Mouse (Mus musculus) megakaryocyte, embryonic 14.5 days (primary cell): ENCODE results near the gene Nsun7. TPM values are rescaled to one million over a fixed set of nuclear protein-coding genes. Genes with fewer than 3 reads are reported as not detected.
A peak's percentile ranks its signal among the peaks of the same experiment; 100 is the strongest.

ENCODE experiments used
- H3K27me3 ChIP-seq: replicated peaks from 2 replicates; pipeline ENCODE3; 2012; ENCODE audit warnings: inconsistent platforms
- H3K36me3 ChIP-seq: replicated peaks from 2 replicates; pipeline ENCODE3; 2012; ENCODE audit warnings: low read length, inconsistent platforms, mixed read lengths
- H3K4me1 ChIP-seq: 2 replicates; pipeline ENCODE4 v1.6.1; 2012; ENCODE audit warnings: inconsistent platforms
- H3K4me3 ChIP-seq: replicated peaks from 2 replicates; pipeline ENCODE3; 2012; ENCODE audit warnings: moderate library complexity, mild to moderate bottlenecking, inconsistent platforms
- H3K9me3 ChIP-seq: 2 replicates; pipeline ENCODE4 v1.6.1; 2012; ENCODE audit warnings: inconsistent platforms
- FLI1 ChIP-seq: IDR thresholded peaks from 2 replicates; pipeline ENCODE4 v1.6.1; 2012; ENCODE audit warnings: low read length, inconsistent platforms, mixed read lengths
- GATA1 ChIP-seq: IDR thresholded peaks from 3 replicates; pipeline ENCODE4 v1.6.1; 2012; ENCODE audit warnings: mixed read lengths, low read length, inconsistent platforms, borderline replicate concordance
- polyA plus RNA-seq: library from polyadenylated mRNA; stranded (reverse); fragments of >175 nt; gene quantifications from 2 replicates; pipeline ENCODE4 v1.2.3, GENCODE M21; 2012; ENCODE audit warnings: low replicate concordance; ENCODE audit not compliant: insufficient read depth

Nsun7 gene
- polyA plus RNA-seq, 1 experiment, result not detected

DNA sequence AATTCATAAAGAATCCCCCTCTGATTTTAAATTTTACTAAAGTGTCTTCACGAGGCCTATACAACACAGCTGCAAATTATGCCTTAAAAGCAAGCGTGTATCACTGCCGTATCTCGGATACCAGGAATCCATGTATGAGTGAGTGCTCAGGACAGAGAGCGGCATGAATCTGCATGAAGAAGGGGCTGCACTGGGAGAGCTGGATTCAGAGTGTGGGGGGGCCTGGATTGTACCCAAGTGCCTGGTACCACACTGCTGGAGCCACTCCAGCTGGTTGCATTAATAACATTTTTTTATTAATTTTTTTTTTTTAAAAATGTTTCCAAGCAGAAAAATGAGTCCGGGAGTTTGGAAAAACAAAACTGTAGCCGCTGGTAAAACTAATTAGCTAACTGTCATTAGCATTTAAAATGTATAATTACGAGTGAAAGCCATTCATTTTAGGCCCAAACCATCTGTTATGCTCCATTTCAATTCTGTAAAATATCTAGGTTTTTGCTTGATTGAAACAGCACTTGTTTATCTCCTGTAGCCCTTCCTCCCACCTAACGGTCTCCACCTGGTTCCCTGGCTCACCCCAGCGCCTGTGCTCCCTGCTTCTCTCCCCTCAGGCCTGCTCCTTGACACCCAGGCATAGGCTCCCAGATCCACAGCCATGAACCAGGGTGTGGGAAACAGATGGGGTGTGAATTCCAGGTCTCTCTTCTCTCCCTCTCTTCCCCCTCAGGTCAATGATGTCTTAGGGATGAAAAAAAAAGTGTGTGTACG lies 44.8 kb downstream of the Nsun7 start:
- Histone ChIP-seq H3K4me3 (no peak overlapping the region), H3K27me3 (peaks cover 3% of the 10 kb centered on the region), H3K4me1 (peaks cover 4% of the 10 kb centered on the region; the same call in 1 of the 2 replicates), H3K36me3 (peaks cover 74% of the 10 kb centered on the region), H3K9me3 (no peaks in the 10 kb centered on the region)
- TF ChIP-seq FLI1 (no peak), GATA1 (no peak)

DNA sequence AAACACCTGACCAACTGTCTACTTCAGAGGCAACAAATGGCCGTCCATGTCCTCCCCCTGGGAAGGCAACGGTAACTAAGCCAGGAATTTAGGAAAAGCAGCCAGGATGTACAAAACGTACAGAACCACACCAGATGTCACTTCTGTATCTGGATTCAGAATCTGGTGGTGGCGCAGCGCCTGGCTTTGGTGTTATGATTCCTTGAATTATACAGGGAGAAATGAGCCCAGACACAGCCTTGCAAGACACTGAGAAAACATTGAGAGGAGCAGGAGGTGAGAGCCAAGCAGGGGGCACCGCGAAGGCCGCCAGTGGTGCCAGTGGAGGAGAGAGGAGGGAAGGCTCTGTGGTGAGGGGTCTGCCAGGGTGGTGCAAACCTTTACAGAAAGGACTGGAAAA lies 45.8 kb downstream of the Nsun7 start:
- Histone ChIP-seq H3K4me1 (peaks cover 4% of the 10 kb centered on the region; the same call in 1 of the 2 replicates), H3K4me3 (no peak overlapping the region), H3K27me3 (peaks cover 3% of the 10 kb centered on the region), H3K9me3 (no peaks in the 10 kb centered on the region), H3K36me3 (peaks cover 82% of the 10 kb centered on the region)
- TF ChIP-seq FLI1 (no peak), GATA1 (no peak)

DNA sequence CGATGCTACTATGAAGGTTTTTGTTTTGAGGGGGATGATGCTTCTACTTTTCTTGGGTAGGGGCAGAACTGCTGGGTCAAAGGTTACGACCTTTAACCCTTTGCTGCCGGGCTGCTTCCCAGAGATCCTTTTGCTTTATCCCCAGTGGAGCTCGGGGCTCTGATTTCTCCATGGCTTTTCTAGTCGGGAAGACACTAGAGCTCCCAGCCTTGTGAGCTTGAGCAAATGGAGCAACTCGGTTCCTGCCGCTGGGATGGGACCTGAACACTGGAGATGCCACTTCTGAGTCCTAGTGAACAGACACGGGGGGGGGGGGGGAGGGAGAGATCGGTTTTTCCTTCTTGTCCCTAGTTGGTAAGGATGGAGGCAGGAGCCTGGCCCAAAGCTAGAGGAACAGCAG lies 50.6 kb downstream of the Nsun7 start:
- no peaks in the 10 kb centered on the region for H3K9me3 ChIP-seq
- peaks cover 74% of the 10 kb centered on the region for H3K36me3 ChIP-seq
- peaks cover 3% of the 10 kb centered on the region for H3K27me3 ChIP-seq
- TF ChIP-seq FLI1, result no peak
- no peak for TF ChIP-seq GATA1
- H3K4me1 ChIP-seq, result peaks cover 35% of the 10 kb centered on the region
- H3K4me3 ChIP-seq, result no peak overlapping the region

DNA sequence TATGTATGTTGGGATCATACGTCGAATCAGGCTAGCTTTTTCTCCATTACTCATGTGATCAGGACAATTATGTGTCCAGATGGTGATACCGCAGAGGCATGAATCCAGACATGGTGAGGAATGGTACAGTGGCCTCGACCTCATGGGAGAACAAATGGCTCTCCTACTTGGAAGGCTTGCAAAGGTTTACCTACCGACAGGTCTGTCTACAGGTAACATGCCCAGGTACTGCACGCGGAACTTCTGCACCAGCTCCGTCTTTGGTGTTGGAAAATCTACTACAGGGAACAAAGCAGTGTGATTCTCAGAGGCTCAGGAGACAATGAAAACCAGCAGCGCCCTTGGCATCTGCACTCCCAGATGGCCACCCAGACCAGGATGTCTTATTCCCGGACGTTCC lies 51.1 kb downstream of the Nsun7 start:
- Histone ChIP-seq H3K36me3 (peaks cover 69% of the 10 kb centered on the region), H3K4me1 (peaks cover 39% of the 10 kb centered on the region)
- no peak for TF ChIP-seq FLI1
- no peak for TF ChIP-seq GATA1

DNA sequence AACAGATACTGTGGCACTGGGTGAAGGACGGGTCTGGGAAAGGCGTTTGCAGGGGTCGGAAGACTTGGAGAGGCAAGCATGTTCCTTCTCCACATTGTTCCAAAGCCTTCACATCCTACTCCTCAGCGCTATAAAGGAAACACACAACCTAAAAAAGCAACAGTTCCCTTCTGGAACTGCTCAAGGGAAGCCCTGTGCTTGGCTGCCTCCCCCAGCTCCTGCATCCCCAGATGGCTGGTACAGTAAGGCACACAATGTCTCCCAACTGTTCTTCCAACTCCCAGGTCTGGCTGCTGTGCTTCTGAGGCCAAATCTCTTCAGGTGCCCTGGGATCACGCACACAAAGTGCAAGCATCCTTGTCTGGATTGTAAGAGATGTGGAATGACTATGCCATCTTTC lies 56.1 kb downstream of the Nsun7 start:
- TF ChIP-seq FLI1 (no peak), GATA1 (no peak)
- Histone ChIP-seq H3K9me3 (no peaks in the 10 kb centered on the region), H3K4me3 (no peak overlapping the region), H3K36me3 (peaks cover 28% of the 10 kb centered on the region), H3K27me3 (no peaks in the 10 kb centered on the region), H3K4me1 (peaks cover 79% of the 10 kb centered on the region)

More for the DNA sequence above, 51.1 kb downstream of the Nsun7 start:
- Histone ChIP-seq H3K27me3 (peaks cover 3% of the 10 kb centered on the region), H3K4me3 (no peak overlapping the region), H3K9me3 (no peaks in the 10 kb centered on the region)

DNA sequence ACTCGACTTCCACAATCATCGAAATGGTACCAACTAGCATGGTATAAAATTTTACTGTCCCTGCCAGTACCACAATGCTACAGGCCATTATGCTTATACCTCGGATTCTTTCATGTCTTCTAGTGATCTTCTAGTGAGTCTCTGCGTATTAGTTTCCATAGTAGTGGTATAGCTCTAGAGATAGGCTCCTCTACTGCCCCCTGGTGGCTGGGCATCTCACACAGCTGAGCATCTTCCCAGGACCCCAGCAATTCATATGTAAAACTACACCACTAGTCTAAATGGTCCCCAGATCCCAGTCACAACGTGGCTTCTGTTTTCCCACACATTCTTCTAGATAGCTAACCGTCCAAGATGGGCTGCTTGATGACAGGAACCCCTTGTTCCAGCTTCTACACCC lies 59.6 kb downstream of the Nsun7 start:
- Histone ChIP-seq H3K4me3 (no peak overlapping the region), H3K4me1 (peaks cover 85% of the 10 kb centered on the region), H3K27me3 (no peaks in the 10 kb centered on the region), H3K36me3 (peaks cover 7% of the 10 kb centered on the region), H3K9me3 (no peaks in the 10 kb centered on the region)
- no peak for TF ChIP-seq FLI1
- TF ChIP-seq GATA1, result no peak

DNA sequence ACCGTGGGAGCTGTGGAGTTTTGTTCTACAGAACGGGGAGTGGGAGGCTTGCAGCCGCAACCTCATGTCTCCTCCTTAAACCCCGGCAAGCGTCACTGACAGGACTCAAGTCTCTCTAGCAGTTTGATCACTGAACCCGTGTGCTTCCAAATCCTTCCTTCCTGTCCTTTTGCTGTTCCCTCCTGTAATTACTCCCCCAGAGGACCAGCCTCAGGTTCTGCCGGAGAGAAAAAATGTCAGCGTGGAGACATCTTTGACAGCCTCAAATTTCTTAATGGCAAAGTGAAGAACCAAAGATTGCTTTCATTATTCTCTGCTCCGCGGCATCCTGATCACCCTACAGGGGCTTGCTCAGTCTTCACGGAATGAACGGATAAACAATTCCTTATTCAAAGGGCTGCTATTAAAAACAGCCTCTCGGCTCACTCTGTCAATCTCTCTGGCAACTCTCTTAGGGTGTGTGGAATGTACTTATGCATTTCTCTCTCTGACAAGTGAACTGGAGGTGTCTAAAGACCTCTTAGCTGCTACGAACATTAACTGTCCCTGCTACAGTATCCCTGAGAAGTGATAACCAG lies 60.2 kb downstream of the Nsun7 start:
- H3K4me1 ChIP-seq, result peaks cover 86% of the 10 kb centered on the region
- no peaks in the 10 kb centered on the region for H3K9me3 ChIP-seq
- no peak for TF ChIP-seq GATA1
- TF ChIP-seq FLI1, result no peak

DNA sequence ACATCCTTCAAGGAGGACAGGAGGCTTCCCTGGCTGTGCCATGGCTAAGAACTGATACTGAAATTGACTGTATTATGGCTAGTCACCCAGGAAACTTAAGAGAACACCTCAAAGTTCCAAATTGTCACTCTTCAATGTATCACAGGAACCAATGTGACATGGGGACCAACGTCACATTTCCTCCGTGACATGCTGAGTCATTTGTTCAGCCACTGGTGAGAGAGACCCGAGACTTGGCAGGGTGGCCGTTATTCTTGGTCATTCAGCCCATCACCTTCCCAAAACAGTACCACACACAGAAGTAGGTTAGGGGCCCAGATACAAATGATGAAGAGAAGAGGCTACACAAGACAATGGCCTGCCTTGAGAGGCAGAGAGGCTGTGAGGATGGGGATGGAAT lies 63.4 kb downstream of the Nsun7 start:
- no peak for TF ChIP-seq GATA1
- no peak; the same call in 1 of the 2 replicates for TF ChIP-seq FLI1
- Histone ChIP-seq H3K27me3 (no peaks in the 10 kb centered on the region), H3K4me1 (peaks cover 77% of the 10 kb centered on the region), H3K36me3 (peaks cover 5% of the 10 kb centered on the region), H3K4me3 (peak overlapping the region; percentile 89), H3K9me3 (no peaks in the 10 kb centered on the region)

More for the DNA sequence above, 60.2 kb downstream of the Nsun7 start:
- H3K36me3 ChIP-seq, result peaks cover 7% of the 10 kb centered on the region
- no peaks in the 10 kb centered on the region for H3K27me3 ChIP-seq
- no peak overlapping the region for H3K4me3 ChIP-seq

DNA sequence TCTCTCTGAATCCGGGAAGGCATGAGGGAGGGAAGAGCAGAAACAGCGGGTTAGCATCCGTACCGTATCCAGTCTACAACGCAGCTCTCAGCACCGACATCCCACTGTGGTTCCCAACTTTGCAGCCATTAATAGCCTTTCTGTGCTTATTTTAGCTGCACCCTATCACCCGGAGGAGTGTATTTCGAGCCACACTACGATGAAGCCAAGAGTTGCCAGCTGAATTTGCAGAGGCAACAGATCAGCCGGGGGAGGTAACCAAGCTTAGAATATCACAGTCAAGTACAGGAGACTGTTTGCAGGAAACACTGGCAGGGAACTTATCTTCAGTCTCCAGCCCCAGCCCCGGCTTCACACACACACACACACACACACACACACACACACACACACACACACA lies 63.9 kb downstream of the Nsun7 start:
- H3K4me1 ChIP-seq, result peaks cover 79% of the 10 kb centered on the region
- TF ChIP-seq FLI1 (no peak), GATA1 (no peak)
- H3K27me3 ChIP-seq, result no peaks in the 10 kb centered on the region
- H3K36me3 ChIP-seq, result peaks cover 5% of the 10 kb centered on the region
- H3K4me3 ChIP-seq, result peak overlapping the region; percentile 89
- no peaks in the 10 kb centered on the region for H3K9me3 ChIP-seq

DNA sequence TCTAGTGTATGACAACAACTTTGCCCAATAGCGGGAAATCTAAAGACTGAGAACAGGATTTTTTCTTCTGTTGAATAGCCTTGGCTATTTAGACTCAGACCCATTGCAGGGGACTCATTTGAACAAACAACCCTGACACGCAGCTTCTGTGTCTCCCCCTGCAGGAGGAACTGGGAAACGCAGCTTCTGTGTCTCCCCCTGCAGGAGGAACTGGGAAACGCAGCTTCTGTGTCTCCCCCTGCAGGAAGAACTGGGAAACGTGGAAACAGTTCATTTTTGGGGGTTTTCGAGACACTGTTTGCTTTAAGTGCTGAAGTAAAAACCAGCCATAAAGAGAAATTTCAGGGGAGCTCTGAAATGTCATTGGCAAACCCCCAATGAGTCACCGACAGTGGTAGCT lies 66.7 kb downstream of the Nsun7 start:
- TF ChIP-seq GATA1 (no peak), FLI1 (no peak)
- H3K9me3 ChIP-seq, result no peaks in the 10 kb centered on the region
- H3K4me1 ChIP-seq, result peaks cover 79% of the 10 kb centered on the region
- no peaks in the 10 kb centered on the region for H3K27me3 ChIP-seq
- H3K36me3 ChIP-seq, result no peaks in the 10 kb centered on the region
- no peak overlapping the region for H3K4me3 ChIP-seq

DNA sequence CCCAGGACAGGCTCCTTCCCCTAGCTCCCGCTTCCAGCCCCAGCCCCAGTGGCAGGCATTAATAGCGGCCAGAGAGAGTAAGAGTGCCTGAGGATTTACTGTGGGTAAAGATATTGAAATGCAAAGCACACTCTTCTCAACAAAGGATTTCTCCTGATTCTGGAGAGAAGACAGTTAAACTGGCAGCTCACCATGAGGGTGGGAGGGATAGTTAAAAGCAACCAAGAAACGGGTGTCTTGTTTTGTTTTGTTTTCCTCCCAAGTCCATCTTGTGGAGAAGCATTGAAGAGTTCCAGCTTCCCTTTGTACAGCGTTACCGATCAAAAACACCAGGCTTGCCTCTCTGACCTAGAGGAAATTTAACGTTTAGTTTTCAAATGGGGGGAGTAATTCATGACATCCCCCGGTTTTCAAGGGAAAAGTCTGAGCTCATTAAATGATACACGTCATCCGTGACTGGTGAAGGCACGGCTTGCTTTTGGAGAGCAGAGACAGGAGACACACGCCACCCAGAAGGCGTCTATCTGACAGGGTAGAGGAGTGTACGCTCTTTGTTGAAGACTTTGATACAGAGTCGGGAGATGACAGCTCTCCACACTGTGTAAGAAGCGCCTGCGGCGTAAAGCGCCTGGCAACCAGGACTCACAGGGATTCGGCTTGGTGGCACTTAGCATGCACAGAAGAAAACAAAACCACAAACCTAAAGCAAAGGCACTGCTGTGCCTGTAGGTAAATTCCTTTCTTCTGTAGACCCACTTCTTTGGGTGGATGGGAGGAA lies 68.4 kb downstream of the Nsun7 start:
- Histone ChIP-seq H3K36me3 (no peaks in the 10 kb centered on the region), H3K4me3 (no peak overlapping the region), H3K4me1 (peaks cover 68% of the 10 kb centered on the region), H3K27me3 (no peaks in the 10 kb centered on the region), H3K9me3 (no peaks in the 10 kb centered on the region)
- TF ChIP-seq FLI1 (no peak), GATA1 (no peak)
